Mouse (Mus musculus): ENCODE data around the gene Cdr2l.

DNA sequence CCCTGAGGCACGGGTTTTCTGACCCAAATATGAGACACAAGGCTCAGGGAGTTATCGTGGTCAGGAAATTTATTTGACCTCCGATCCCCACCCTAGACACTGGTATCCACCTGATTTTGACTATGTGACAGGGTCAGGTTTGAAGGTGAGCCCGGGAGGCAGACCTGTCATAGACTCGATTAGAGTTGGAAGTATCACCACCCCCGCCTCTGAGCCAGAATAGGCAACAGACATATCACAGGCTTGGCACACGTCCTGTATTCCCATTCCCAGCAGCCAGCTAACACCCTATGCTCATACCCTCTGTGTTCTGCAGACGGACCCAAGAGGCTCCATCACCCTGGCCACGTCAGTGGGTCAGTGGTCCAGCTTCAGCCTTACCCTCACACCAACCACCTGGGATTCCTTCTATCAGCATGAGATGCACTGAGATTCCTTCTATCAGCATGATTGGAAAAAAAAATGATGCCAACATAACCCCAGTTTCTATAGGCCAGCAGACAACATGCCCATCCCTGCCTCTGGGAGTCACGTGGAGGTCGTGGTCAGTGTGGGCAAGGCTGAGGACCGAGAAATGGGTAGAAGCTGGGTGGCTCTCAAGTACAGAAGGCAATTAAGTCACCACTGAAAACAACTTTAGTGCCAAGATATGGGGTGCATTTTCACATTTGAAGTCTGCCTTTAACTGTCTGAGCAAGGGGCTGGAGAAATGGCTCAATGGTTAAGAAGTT lies 6.9 kb upstream of the Cdr2l start:
- TF ChIP-seq CTCF (conservative IDR thresholded peaks at IDR 0.05 in 1 of 2, IDR thresholded peaks at IDR 0.05 in 1 of 2; ENCODE audit: low read depth in 2 of 2, low read length in 2 of 2) (no peak), CHD1 (IDR thresholded peaks at IDR 0.05; ENCODE audit: low read depth, low read length) (no peak), POLR2AphosphoS2 (IDR thresholded peaks at IDR 0.05; ENCODE audit: low read depth, low read length) (no peak), EP300 (IDR thresholded peaks at IDR 0.05; ENCODE audit: low read length) (no peak), POLR2A (IDR thresholded peaks at IDR 0.05; ENCODE audit: low read depth, low read length) (no peak), ZMIZ1 (IDR thresholded peaks at IDR 0.05; ENCODE audit: low read depth, low read length) (no peak), JUN (IDR thresholded peaks at IDR 0.05; ENCODE audit: insufficient read depth, low read depth, low read length) (no peak), CHD2 (IDR thresholded peaks at IDR 0.05; ENCODE audit: low read length) (no peak), SIN3A (IDR thresholded peaks at IDR 0.05; ENCODE audit: low read length) (peak; percentile 11; the same call in 1 of the 2 replicates), USF2 (conservative IDR thresholded peaks at IDR 0.05; ENCODE audit: low read depth, low read length) (no peak), USF1 (IDR thresholded peaks at IDR 0.05; ENCODE audit: low read depth, low read length) (no peak), NRF1 (IDR thresholded peaks at IDR 0.05; ENCODE audit: low read depth, low read length) (no peak), MAFK (IDR thresholded peaks at IDR 0.05; ENCODE audit: insufficient replicate concordance, low read length) (no peak)
